In the genomic region with DNA sequence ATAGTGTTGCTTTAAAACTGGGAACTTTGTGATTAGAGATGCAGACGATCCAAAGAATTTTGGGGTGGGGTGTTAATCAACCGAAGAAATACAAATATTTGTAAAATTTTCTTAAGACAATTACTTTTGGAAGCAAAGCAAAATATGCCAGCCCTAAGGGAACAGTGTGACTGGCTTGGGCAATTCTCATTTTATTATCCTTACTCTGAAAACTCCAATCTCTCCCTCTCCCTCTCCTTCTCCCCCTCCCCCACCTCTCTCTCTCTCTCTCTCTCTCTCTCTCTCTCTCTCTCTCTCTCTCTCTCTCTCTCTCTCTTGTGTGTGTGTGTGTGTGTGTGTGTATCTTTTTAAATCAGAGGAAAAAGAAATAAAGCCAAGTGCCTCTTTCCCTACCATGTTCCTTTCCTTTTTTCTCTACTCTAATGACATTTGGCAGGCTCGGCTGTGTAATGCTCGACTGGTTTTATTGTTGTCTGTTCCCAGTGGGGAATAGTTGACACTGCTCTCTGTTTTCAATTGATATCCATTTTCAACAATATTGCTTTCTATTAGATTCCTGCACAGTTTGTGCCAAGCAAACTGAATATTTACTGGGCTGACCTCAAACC, we compare ENCODE assay signal across 8 mouse cellular contexts.
A peak's percentile ranks its signal among the peaks of the same experiment; 100 is the strongest.
DNase-seq lines count a peak whose midpoint lies in the region; ATAC-seq and TF ChIP-seq lines count a peak whose summit lies in the region.

No protein-coding gene starts in this region.

- no peak for TF ChIP-seq EP300 in heart, adult 2 months (IDR thresholded peaks at IDR 0.05; ENCODE audit: insufficient read depth, low read depth, low read length)

- TF ChIP-seq POLR2A in heart, adult 2 months (IDR thresholded peaks at IDR 0.05; ENCODE audit: insufficient read depth, low read depth, low read length): no peak

- H3K4me3 ChIP-seq in heart, embryonic 16.5 days (ENCODE audit: low read length): no peak overlapping the region
- H3K4me3 ChIP-seq in heart, adult 2 months: no peak overlapping the region
- H3K4me3 ChIP-seq in hindbrain, embryonic 11.5 days (ENCODE audit: low read depth, low read length): no peak overlapping the region
- 0 out of 2 replicates have a peak overlapping the region, but pooled peaks have one; percentile 1 for H3K4me3 ChIP-seq in midbrain, embryonic 14.5 days (replicated peaks; ENCODE audit: low read depth, low read length)

- H3K27ac ChIP-seq in heart, embryonic 16.5 days (ENCODE audit: low read length): no peak overlapping the region
- no peak overlapping the region for H3K27ac ChIP-seq in heart, adult 2 months
- peak overlapping the region; percentile 63 for H3K27ac ChIP-seq in hindbrain, embryonic 11.5 days (ENCODE audit: low read depth, low read length)
- peak overlapping the region; percentile 85 for H3K27ac ChIP-seq in midbrain, embryonic 14.5 days (replicated peaks; ENCODE audit: low read depth, low read length)

- H3K9ac ChIP-seq in heart, embryonic 16.5 days (ENCODE audit: low read length): no peak overlapping the region
- no peak overlapping the region for H3K9ac ChIP-seq in heart, adult 2 months (ENCODE audit: low read depth, low read length)
- H3K9ac ChIP-seq in hindbrain, embryonic 11.5 days (ENCODE audit: low read depth, low read length): peak overlapping the region; percentile 21
- H3K9ac ChIP-seq in midbrain, embryonic 14.5 days (replicated peaks; ENCODE audit: low read length): peak overlapping the region; percentile 13; the same call in 1 of the 2 replicates

- no peak for ATAC-seq in heart, embryonic 16.5 days (replicated peaks; ENCODE audit: extremely low read depth, insufficient read depth, low FRiP score)
- peak; percentile 69 for ATAC-seq in hindbrain, embryonic 11.5 days (ENCODE audit: low FRiP score)
- peak; percentile 62 for ATAC-seq in midbrain, embryonic 14.5 days (ENCODE audit: low FRiP score, low TSS enrichment)

- H3K4me2 ChIP-seq in heart, embryonic 16.5 days (ENCODE audit: low read depth, low read length): peak overlapping the region; percentile 47; the same call in 1 of the 2 replicates
- H3K4me2 ChIP-seq in hindbrain, embryonic 11.5 days (replicated peaks; ENCODE audit: low read depth, low read length): no peak overlapping the region
- H3K4me2 ChIP-seq in midbrain, embryonic 14.5 days (ENCODE audit: low read length): peak overlapping the region; percentile 37

- no peaks in the 10 kb centered on the region for H3K9me3 ChIP-seq in heart, embryonic 16.5 days (replicated peaks; ENCODE audit: control insufficient read depth, low read length)
- H3K9me3 ChIP-seq in hindbrain, embryonic 11.5 days (ENCODE audit: control insufficient read depth, low read length): no peaks in the 10 kb centered on the region
- no peaks in the 10 kb centered on the region for H3K9me3 ChIP-seq in midbrain, embryonic 14.5 days (ENCODE audit: control insufficient read depth, low read length)

- H3K27me3 ChIP-seq in heart, embryonic 16.5 days (ENCODE audit: control insufficient read depth, insufficient read depth, low read length): no peaks in the 10 kb centered on the region
- H3K27me3 ChIP-seq in heart, adult 2 months (ENCODE audit: control insufficient read depth, insufficient read depth, low read length): no peaks in the 10 kb centered on the region
- no peaks in the 10 kb centered on the region for H3K27me3 ChIP-seq in hindbrain, embryonic 11.5 days (ENCODE audit: control insufficient read depth, insufficient read depth, low read length)
- no peaks in the 10 kb centered on the region for H3K27me3 ChIP-seq in midbrain, embryonic 14.5 days (ENCODE audit: control insufficient read depth, insufficient read depth, low read length)

- no peak for DNase-seq in heart, adult 2 months
- peak; percentile 5 for DNase-seq in embryo, embryonic 11.5 days (ENCODE audit: low read depth, low spot score)
- DNase-seq in hindbrain, embryonic 11.5 days (ENCODE audit: low spot score): peak; percentile 49
- peak; percentile 80 for DNase-seq in midbrain, embryonic 14.5 days
- no peak for DNase-seq in gastrocnemius, postnatal 25 days
- no peak for DNase-seq in left cerebral cortex, postnatal 36 days (ENCODE audit: low spot score in 2 of 2)
- DNase-seq in T-cell, adult 2 months (ENCODE audit: low spot score): no peak

- peaks cover 9% of the 10 kb centered on the region for H3K4me1 ChIP-seq in heart, embryonic 16.5 days (ENCODE audit: control insufficient read depth, insufficient read depth, low read length)
- H3K4me1 ChIP-seq in heart, adult 2 months (ENCODE audit: control insufficient read depth, insufficient read depth, low read length): no peaks in the 10 kb centered on the region
- no peaks in the 10 kb centered on the region for H3K4me1 ChIP-seq in hindbrain, embryonic 11.5 days (replicated peaks; ENCODE audit: control insufficient read depth, insufficient read depth, low read length)
- peaks cover 31% of the 10 kb centered on the region for H3K4me1 ChIP-seq in midbrain, embryonic 14.5 days (ENCODE audit: control insufficient read depth, insufficient read depth, low read length)

- H3K36me3 ChIP-seq in heart, embryonic 16.5 days (ENCODE audit: control insufficient read depth, insufficient read depth): no peaks in the 10 kb centered on the region
- H3K36me3 ChIP-seq in heart, adult 2 months (ENCODE audit: control insufficient read depth, insufficient read depth, low read length): no peaks in the 10 kb centered on the region
- no peaks in the 10 kb centered on the region for H3K36me3 ChIP-seq in hindbrain, embryonic 11.5 days (ENCODE audit: control insufficient read depth, insufficient read depth, low read length)
- no peaks in the 10 kb centered on the region for H3K36me3 ChIP-seq in midbrain, embryonic 14.5 days (ENCODE audit: control insufficient read depth, insufficient read depth, low read length)

- intact Hi-C loops in heart, adult 2 months (cut with DNase I): loop anchor here (10.0 kb wide), 2 partner anchors 294 to 1896 kb away; no protein-coding TSS in a partner anchor
- intact Hi-C loops in left cerebral cortex, postnatal 36 days (cut with DNase I): loop anchor here (2.0 to 5.0 kb wide), 2 partner anchors 1238 to 1898 kb away; no protein-coding TSS in a partner anchor

- WGBS in heart, embryonic 16.5 days: 39% methylated on average over 4 of the region's 4 CpGs
- WGBS in heart, adult 2 months: 34% methylated on average over 4 of the region's 4 CpGs
- WGBS in hindbrain, embryonic 11.5 days: 31% methylated on average over 4 of the region's 4 CpGs
- WGBS in midbrain, embryonic 14.5 days: 7% methylated on average over 4 of the region's 4 CpGs

- H3K79me2 ChIP-seq in heart, adult 2 months (replicated peaks; ENCODE audit: control insufficient read depth, insufficient read depth, low read length): no peaks in the 10 kb centered on the region

- no peak for TF ChIP-seq CTCF in heart, adult 2 months (IDR thresholded peaks at IDR 0.05)

Comparison
In these comparisons a context has a peak if more than half of its experiments do, and no peak if none do; other contexts are left out.
1. H3K27ac ChIP-seq: peak in hindbrain, embryonic 11.5 days (single experiment) and midbrain, embryonic 14.5 days (single experiment); none in heart, embryonic 16.5 days (single experiment) and heart, adult 2 months (single experiment).
2. H3K9ac ChIP-seq: peak in hindbrain, embryonic 11.5 days (single experiment) and midbrain, embryonic 14.5 days (single experiment); none in heart, embryonic 16.5 days (single experiment) and heart, adult 2 months (single experiment).
3. DNase-seq: peak in embryo, embryonic 11.5 days (single experiment), hindbrain, embryonic 11.5 days (single experiment) and midbrain, embryonic 14.5 days (single experiment); none in heart, adult 2 months (0 of 2), gastrocnemius, postnatal 25 days (single experiment), left cerebral cortex, postnatal 36 days (0 of 2) and T-cell, adult 2 months (single experiment).